Mouse (Mus musculus) layer of hippocampus, adult 9-10 months (tissue): ENCODE measurements around the gene Pold1.

ENCODE experiments used
- DNase-seq: peaks from one replicate; pipeline ENCODE4 v3.0.0; 2022; ENCODE audit warnings: low spot score

Gene Pold1

GRCm38 (mm10) chr7:44548497-44549087 is at the start of gene Pold1:
Gene Pold1 (minus strand): TSS chr7:44548849.
- DNase-seq = peak; percentile 97

- no peak for DNase-seq
Measured at GRCm38 (mm10) chr7:44598336-44598735, 49.7 kb upstream of the Pold1 start.

- no peak for DNase-seq
Measured at GRCm38 (mm10) chr7:44597666-44598065, 49.0 kb upstream of the Pold1 start.

- no peak for DNase-seq
Measured at GRCm38 (mm10) chr7:44596996-44597538, 48.4 kb upstream of the Pold1 start.

- no peak for DNase-seq
Measured at GRCm38 (mm10) chr7:44596051-44596450, 47.4 kb upstream of the Pold1 start.

- no peak for DNase-seq
Measured at GRCm38 (mm10) chr7:44595131-44595561, 46.5 kb upstream of the Pold1 start.

GRCm38 (mm10) chr7:44594291-44594690 is 45.6 kb upstream of the Pold1 start:
- no peak for DNase-seq

- peak; percentile 61 for DNase-seq
Measured at GRCm38 (mm10) chr7:44593775-44594174, 45.1 kb upstream of the Pold1 start.

- no peak for DNase-seq
Measured at GRCm38 (mm10) chr7:44593051-44593450, 44.4 kb upstream of the Pold1 start.

GRCm38 (mm10) chr7:44591348-44592116 is 42.9 kb upstream of the Pold1 start:
- no peak for DNase-seq

- DNase-seq = peak; percentile 71
Measured at GRCm38 (mm10) chr7:44590402-44591347, 42.0 kb upstream of the Pold1 start, which contains the start of gene Kcnc3. Gene Kcnc3 (plus strand): TSS chr7:44590664.

- DNase-seq = no peak
Measured at GRCm38 (mm10) chr7:44589946-44590345, 41.3 kb upstream of the Pold1 start.

GRCm38 (mm10) chr7:44589149-44589548 is 40.5 kb upstream of the Pold1 start:
- no peak for DNase-seq

GRCm38 (mm10) chr7:44588338-44588737 is 39.7 kb upstream of the Pold1 start:
- no peak for DNase-seq

- no peak for DNase-seq
Measured at GRCm38 (mm10) chr7:44587676-44588075, 39.0 kb upstream of the Pold1 start.

- peak; percentile 76 for DNase-seq
Measured at GRCm38 (mm10) chr7:44586930-44587329, 38.3 kb upstream of the Pold1 start.

GRCm38 (mm10) chr7:44586518-44586917 is 37.9 kb upstream of the Pold1 start:
- peak; percentile 65 for DNase-seq

- DNase-seq = no peak
Measured at GRCm38 (mm10) chr7:44585606-44586005, 37.0 kb upstream of the Pold1 start.

- DNase-seq = no peak
Measured at GRCm38 (mm10) chr7:44584921-44585320, 36.3 kb upstream of the Pold1 start.

GRCm38 (mm10) chr7:44584265-44584804 is 35.7 kb upstream of the Pold1 start:
- DNase-seq = no peak

- no peak for DNase-seq
Measured at GRCm38 (mm10) chr7:44583146-44583545, 34.5 kb upstream of the Pold1 start.

GRCm38 (mm10) chr7:44582709-44583108 is 34.1 kb upstream of the Pold1 start:
- no peak for DNase-seq
